Mouse (Mus musculus): ENCODE measurements around the gene Hyou1.
"Not testable (repeated sequence)": the region's sequence is repeated elsewhere in the genome, so short reads cannot be mapped to it uniquely, and the experiment has no call there.

The Hyou1 gene

DNA sequence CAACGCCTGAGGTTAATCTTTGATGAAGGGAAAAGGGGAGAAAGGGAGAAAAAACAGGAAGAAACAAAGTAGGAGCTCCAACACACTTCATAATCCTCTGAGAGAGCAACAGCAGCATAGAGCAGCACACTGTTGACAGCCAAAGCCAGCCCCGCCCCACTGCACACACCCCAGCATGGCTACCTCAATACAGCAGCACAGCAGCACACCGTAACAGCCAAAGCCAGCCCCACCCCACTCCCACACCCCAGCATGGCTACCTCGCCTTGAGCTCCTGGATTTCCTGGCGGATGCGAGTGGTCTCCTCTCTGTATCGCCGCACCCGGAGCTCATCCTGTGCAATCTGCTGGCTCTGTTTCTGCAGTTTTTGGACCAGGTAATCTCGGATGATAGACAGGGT is 27.0 kb upstream of the Hyou1 start:
- DNase-seq: no peak

- DNase-seq: no peak
Observed at GRCm38 (mm10) chr9:44353142-44353541, 26.1 kb upstream of the Hyou1 start.

DNA sequence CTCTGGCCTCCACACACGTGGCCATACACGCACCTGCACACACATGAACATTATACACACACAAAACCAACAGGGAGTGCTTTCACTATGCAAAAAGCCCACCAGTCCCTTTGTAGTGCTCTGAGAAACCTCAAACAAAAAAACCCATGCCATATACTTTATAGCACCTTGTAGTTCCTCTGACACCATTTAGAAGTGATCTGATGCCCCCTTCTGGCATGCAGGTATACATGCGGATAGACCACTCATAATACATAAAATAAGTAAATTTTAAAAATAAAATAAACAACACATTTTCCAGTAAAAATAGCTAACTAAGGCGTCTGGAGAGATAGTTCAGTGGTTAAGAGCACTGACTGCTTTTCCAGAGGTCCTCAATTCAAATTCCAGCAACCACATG is 22.1 kb upstream of the Hyou1 start:
- peak; percentile 53 to 61 for DNase-seq

DNA sequence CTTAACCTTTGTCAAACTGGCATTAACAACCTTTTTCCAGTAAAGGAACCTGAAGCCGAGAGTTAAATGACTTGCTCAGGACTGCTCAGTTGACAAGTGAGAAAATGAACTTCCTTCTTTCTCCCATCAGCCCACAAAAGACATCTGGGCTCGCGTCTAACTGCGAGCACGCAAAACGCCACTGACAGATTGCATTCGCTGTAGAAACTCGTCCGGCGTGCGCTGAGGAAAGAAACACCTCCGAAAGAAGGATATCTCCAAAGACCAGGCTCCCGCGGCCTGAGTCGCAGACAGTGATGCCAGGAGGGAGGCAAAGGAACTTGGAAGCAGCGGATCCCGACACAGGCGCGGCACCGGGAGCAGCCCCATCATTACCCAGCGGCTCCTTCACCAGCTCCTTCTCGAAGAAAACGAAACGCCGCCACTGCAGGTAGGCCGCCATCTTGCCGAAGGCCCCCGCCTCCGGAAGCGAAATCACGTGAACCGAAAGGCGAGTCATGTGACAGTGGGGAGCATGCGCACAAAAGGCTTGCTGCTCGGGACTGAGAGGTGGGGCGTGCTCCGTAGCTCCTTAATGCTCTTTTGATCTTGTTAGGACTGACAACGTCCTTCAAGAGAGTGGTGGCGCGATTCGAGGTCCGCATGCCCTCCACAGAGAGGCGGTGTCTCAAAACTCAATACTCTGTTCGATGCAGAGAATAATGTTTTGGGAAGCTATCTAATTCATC is 17.9 kb upstream of the Hyou1 start, which contains the start of gene Vps11:
Gene Vps11 (minus strand): TSS at position 481 of the 728 bp plus-strand sequence.
- DNase-seq: peak; percentile 98

DNA sequence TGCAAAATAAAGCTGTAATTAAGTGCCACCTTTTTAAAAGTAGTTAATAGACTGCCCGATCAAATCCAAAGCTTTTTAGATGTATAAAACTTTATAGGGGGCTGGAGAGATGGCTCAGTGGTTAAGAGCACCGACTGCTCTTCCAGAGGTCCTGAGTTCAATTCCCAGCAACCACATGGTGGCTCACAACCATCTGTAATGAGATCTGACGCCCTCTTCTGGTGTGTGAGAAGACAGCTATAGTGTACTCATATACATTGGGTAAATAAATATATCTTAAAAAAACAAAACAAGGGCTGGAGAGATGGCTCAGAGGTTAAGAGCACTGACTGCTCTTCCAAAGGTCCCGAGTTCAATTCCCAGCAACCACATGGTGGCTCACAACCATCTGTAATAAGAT is 17.4 kb upstream of the Hyou1 start:
- not testable (repeated sequence) for DNase-seq

DNA sequence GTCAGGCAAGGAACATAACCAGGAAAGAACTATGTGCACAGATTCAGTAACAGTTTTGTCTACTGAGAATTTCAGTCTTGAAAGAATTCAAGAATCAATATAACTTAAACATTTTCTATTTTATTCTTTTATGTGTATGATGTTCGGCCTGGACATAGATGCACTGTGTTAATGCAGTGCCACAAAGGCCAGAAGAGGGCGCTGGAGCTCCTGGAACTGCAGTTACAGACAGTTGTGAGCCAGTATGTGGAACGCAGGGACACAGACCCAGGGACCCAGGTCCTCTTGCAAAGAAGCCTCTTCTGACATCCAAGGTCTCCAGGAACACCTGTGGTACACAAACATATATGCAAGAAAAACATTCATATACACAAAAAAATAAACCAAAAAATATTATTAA is 14.8 kb upstream of the Hyou1 start:
- peak; percentile 26 to 33 for DNase-seq

GRCm38 (mm10) chr9:44373386-44373785 is 5.9 kb upstream of the Hyou1 start:
- DNase-seq: no peak

DNA sequence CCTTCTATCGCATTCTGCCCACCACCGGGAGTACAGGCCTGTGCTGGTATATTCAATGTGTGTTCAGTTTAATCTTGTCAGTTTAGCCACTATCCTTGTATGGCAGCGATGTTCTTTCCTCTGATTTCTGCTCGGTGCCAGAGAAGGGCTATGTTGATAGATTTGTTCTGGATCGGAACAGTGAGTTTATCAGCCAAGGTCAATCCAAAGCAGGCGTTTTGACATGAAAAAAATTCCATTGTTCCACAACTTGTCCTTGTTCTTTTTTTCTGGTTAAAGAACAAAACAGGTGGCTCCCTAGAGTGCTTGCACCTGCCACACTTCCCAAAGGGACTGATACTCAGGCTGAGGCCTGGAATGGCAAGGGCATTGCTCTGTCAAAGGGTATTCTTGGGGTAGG is 3.1 kb upstream of the Hyou1 start:
- DNase-seq: no peak

GRCm38 (mm10) chr9:44377335-44377734 is 2.0 kb upstream of the Hyou1 start:
- not testable (repeated sequence) for DNase-seq

DNA sequence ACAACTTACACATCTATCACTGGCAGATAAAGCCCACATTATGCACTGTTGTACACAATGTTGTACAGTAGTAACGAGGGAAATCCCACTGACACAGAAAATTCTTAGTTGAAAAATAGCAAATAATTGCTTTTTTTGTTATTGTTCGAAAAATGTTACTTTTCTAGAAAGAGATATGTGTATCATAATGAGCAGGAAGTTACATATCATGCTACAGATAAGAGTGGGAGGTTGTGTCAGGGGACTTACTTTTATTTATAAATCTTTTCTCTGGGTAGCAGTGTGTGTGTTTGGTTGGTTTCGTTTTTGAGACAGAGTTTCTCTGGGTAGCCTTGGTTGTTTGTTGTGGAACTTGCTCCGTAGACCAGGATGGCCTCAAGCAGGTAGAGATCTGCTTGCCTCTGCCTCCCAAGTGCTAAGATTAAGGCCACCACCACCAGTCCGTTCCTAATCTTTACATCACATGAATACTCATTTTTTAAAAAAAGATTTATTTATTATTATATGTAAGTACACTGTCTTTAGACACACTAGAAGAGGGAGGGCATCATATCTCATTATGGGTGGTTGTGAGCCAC is 1.0 kb upstream of the Hyou1 start:
- DNase-seq: no peak

GRCm38 (mm10) chr9:44379862-44380261 is 572 bp downstream of the Hyou1 start:
- peak; percentile 53 to 54 for DNase-seq

GRCm38 (mm10) chr9:44384596-44384995 is 5.3 kb downstream of the Hyou1 start:
- no peak for DNase-seq

- DNase-seq: no peak
Observed at GRCm38 (mm10) chr9:44387221-44387620, 7.9 kb downstream of the Hyou1 start.

- peak; percentile 76 to 78 for DNase-seq
Observed at GRCm38 (mm10) chr9:44389273-44389672, 10.0 kb downstream of the Hyou1 start.

DNA sequence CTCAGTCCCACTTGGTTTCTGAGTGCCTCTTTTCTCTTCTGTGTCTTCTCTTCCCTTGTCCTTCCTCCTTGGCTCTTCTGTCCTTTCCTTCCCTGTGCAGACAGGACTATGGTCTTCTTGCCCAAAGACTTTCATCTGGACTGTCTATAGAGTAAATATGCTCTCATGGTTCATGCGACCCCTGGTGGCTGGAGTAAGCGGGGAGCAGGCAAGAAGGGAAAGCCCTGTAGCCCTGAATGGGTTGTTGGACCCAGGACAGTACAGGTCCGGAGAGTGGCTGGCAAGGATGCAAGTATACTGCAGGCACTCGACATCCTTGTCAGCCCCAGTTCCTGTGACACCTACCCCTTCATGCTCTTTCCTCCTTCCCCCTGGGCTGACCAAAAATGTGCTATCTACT is 12.2 kb downstream of the Hyou1 start:
- DNase-seq: peak; percentile 89 to 90

DNA sequence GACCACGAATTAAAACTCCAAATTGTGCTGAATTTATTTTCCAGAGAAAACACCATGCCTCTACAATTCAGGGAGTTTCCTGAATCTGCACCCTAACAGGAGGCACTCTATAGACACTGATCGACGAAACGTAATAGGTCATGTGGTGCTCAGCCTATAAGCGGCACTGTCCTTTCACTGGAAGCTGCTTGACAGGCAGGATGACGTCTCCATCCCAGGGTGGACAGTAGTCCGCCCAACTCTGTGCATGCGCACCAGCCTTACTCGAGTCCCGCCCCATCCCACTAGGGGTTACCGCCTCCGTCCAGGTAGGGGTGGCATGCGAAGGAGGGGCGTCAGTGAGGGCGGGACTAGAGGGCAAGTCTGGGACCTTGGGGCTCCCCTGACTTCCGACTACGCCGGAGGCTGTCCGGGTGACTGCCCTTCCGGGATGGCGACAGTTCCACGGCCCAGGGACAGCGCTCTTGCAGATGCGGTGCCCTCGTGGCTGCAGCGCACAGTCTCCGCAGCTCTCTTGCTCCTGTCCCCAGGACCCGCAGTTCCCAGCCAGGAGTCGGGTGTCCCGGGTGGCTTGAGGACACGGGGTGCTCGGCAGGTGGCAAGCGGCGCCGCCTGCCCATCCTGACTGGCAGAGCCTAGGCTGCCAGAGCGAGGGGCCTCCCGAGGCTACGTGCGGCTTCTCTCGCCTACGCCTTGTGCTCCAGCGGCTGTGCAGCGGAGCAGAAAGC is 17.6 kb downstream of the Hyou1 start, which contains the start of gene Slc37a4:
Gene Slc37a4 (plus strand): TSS at position 169 of the 728 bp plus-strand sequence.
- peak; percentile 96 to 99 for DNase-seq

DNA sequence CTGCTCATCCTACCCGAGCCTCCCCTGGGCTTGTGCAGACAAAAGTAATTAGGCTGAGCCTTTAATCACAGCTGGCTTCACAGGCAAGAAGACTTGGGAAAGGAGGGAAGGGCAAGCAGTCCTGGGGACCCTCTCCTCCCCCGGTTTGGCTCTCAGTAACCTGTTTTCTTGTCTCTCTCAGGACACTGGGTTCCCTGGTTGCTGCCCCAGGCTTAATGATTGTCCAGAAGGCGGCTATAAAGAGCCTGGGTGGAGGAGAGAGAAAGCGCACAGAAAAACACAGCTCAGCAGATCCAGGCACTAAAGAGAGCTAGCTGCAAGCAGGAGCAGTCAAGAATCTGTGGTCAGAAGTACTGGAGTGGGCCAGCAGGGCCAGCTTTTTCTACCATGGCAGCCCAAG is 18.8 kb downstream of the Hyou1 start:
- no peak for DNase-seq

- DNase-seq: no peak
Observed at GRCm38 (mm10) chr9:44398551-44398950, 19.3 kb downstream of the Hyou1 start.

DNA sequence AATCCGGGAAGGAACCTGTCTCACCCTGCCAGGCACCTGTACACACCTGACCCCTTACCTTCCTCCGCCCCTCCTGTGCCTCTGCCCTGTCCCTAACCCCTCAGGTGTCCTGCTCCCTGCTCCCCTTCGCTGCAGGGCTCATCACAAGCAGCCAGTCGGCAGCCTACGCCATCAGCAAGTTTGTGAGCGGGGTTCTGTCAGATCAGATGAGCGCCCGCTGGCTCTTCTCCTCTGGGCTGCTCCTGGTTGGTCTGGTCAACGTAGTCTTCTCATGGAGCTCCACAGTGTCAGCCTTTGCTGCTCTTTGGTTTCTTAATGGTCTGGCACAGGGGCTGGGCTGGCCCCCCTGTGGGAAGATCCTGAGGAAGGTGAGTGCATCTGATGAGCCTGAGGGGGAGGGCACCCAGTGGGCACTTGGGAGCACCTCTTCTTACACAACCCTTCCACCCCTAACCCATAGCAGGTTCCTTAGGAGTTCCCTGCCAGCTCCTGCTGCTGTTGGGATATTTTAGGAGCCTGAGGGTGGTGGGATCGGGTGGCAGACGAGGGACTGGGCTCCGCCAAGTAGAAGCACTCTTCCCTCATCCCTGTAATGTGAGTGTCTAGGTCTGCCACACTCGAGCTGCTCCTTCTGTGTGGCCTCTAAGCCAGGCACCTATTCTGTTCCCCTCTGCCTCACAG is 20.0 kb downstream of the Hyou1 start:
- no peak for DNase-seq

- peak; percentile 54 to 60 for DNase-seq
Observed at GRCm38 (mm10) chr9:44399795-44400114, 20.5 kb downstream of the Hyou1 start.

- no peak for DNase-seq
Observed at GRCm38 (mm10) chr9:44401081-44401480, 21.8 kb downstream of the Hyou1 start.

DNA sequence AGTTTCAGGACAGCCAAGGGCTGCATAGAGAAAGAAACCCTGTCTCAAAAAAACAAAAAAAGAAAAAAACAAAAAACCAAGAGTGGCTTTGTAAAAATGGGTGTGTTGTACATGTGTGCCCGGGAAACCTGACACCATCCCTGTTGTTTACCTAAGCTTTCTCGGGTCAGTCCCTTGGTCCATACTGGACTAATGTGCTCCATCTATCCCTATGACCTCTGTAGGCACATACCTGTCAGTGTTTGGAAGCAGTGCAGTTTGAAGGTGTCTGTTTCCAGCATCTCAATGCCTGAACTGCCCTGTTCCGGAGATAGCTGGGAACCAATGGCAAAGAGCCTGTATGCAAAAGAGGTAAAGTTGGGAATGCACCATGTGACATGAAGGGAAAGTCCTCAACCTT is 25.7 kb downstream of the Hyou1 start:
- no peak for DNase-seq
